Mouse (Mus musculus): ENCODE data around the gene Ankrd23. TPM values are rescaled to one million over a fixed set of nuclear protein-coding genes. Genes with fewer than 3 reads are reported as not detected.

Gene Ankrd23
- polyA plus RNA-seq, 1 experiment, result 56.2 TPM

GRCm38 (mm10) chr1:36579974-36580383 lies 43.3 kb upstream of the Ankrd23 start:
- Histone ChIP-seq H3K27me3 (ENCODE audit: control insufficient read depth, insufficient read depth, low read length) (no peaks in the 10 kb centered on the region), H3K4me3 (ENCODE audit: control insufficient read depth, insufficient read depth, low read length) (no peak overlapping the region), H3K4me1 (replicated peaks; ENCODE audit: control insufficient read depth, insufficient read depth, low read length) (peaks cover 17% of the 10 kb centered on the region), H3K27ac (ENCODE audit: control insufficient read depth, insufficient read depth, low read length) (no peak overlapping the region), H3K36me3 (ENCODE audit: control insufficient read depth, insufficient read depth, low read length) (no peaks in the 10 kb centered on the region)
- TF ChIP-seq CTCF (IDR thresholded peaks at IDR 0.05; ENCODE audit: borderline replicate concordance, control insufficient read depth, extremely low read depth, insufficient read depth, low read length, poor library complexity) (no peak), POLR2A (IDR thresholded peaks at IDR 0.05; ENCODE audit: control insufficient read depth, extremely low read depth, insufficient read depth, low read length, poor library complexity) (no peak)
- peak; percentile 74 for DNase-seq
- 26% methylated on average over 6 of the region's 6 CpGs for WGBS

DNA sequence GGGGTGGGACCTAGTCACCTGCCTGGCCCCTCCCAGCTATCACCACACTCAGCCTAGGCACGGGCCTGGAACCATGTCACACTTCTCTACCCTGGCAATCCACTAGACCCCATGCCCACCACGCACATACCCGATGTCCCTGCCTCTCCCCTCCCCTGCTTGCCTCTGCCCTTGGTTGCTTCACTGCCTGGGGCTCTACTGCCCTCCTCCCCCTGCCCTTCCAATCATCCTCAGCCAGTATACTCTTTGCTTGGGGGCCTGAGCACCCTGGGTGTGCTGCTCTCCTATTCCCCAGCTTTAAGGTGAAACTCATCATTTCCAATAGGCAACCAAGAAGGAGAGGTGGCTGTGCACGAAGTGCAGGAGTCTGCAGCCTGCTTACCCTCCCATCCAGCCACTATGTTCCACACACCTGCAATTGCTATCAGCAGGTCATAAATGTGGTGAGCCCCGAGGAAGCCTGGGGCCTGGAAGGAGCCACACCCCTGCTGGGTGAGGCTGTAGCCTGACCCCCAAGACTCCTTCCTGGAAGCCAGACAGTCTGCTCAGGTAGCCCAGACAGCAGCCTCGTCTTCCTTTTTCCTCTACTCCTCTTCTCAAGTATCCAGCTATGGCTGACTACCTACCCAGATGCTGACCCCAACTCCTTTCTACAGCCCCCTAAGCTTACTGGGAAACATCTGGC lies 40.5 kb upstream of the Ankrd23 start:
- H3K4me3 ChIP-seq (ENCODE audit: control insufficient read depth, insufficient read depth, low read length), result no peak overlapping the region
- WGBS, result 80% methylated on average over 6 of the region's 6 CpGs
- no peaks in the 10 kb centered on the region for H3K27me3 ChIP-seq (ENCODE audit: control insufficient read depth, insufficient read depth, low read length)
- no peaks in the 10 kb centered on the region for H3K36me3 ChIP-seq (ENCODE audit: control insufficient read depth, insufficient read depth, low read length)
- peaks cover 24% of the 10 kb centered on the region for H3K4me1 ChIP-seq (replicated peaks; ENCODE audit: control insufficient read depth, insufficient read depth, low read length)
- DNase-seq, result no peak
- TF ChIP-seq POLR2A (IDR thresholded peaks at IDR 0.05; ENCODE audit: control insufficient read depth, extremely low read depth, insufficient read depth, low read length, poor library complexity) (no peak), CTCF (IDR thresholded peaks at IDR 0.05; ENCODE audit: borderline replicate concordance, control insufficient read depth, extremely low read depth, insufficient read depth, low read length, poor library complexity) (no peak)
- no peak overlapping the region for H3K27ac ChIP-seq (ENCODE audit: control insufficient read depth, insufficient read depth, low read length)

GRCm38 (mm10) chr1:36575347-36575746 lies 38.7 kb upstream of the Ankrd23 start:
- no peak for TF ChIP-seq CTCF (IDR thresholded peaks at IDR 0.05; ENCODE audit: borderline replicate concordance, control insufficient read depth, extremely low read depth, insufficient read depth, low read length, poor library complexity)
- TF ChIP-seq POLR2A (IDR thresholded peaks at IDR 0.05; ENCODE audit: control insufficient read depth, extremely low read depth, insufficient read depth, low read length, poor library complexity), result no peak
- 93% methylated on average over 6 of the region's 6 CpGs for WGBS
- H3K36me3 ChIP-seq (ENCODE audit: control insufficient read depth, insufficient read depth, low read length), result no peaks in the 10 kb centered on the region
- H3K4me1 ChIP-seq (replicated peaks; ENCODE audit: control insufficient read depth, insufficient read depth, low read length), result peaks cover 16% of the 10 kb centered on the region
- no peak overlapping the region for H3K4me3 ChIP-seq (ENCODE audit: control insufficient read depth, insufficient read depth, low read length)
- H3K27ac ChIP-seq (ENCODE audit: control insufficient read depth, insufficient read depth, low read length), result no peak overlapping the region
- H3K27me3 ChIP-seq (ENCODE audit: control insufficient read depth, insufficient read depth, low read length), result no peaks in the 10 kb centered on the region
- no peak for DNase-seq

DNA sequence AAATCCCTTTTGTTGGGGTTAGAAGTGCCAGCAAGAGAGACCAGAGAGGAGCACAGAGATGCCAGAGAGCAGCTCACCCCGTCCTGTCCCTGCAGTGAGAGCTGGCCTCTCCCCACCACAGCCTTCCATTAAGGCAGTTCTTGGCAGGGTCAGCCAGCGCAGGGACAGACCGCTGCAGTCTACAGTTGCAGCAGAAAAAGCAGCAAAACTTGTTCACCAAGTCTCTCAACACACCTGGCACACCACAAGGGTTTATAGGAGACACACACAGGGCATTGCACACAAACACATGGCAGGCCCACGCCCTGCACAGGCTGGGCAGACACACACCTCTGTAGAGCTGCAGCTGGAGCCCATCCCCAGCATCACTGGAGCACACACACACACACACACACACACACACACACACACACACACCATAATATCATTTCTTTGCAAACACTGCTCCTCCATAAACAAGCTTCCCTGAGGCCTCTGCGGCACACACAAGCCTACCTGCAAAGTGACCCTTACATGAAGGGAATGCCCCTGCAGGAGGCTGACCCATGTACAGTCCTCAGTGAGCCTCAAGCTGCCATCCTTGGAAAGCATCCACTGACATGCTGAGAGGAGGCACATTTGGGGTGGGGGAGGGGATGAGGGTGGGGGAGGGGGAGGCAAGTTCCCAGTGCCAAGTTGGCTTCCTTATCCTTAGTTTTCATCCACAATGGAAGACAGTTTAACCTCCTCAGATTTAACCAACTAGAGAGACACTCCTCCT lies 37.7 kb upstream of the Ankrd23 start:
- no peaks in the 10 kb centered on the region for H3K36me3 ChIP-seq (ENCODE audit: control insufficient read depth, insufficient read depth, low read length)
- TF ChIP-seq POLR2A (IDR thresholded peaks at IDR 0.05; ENCODE audit: control insufficient read depth, extremely low read depth, insufficient read depth, low read length, poor library complexity) (no peak), CTCF (IDR thresholded peaks at IDR 0.05; ENCODE audit: borderline replicate concordance, control insufficient read depth, extremely low read depth, insufficient read depth, low read length, poor library complexity) (no peak)
- H3K4me3 ChIP-seq (ENCODE audit: control insufficient read depth, insufficient read depth, low read length), result no peak overlapping the region
- no peaks in the 10 kb centered on the region for H3K27me3 ChIP-seq (ENCODE audit: control insufficient read depth, insufficient read depth, low read length)
- peaks cover 9% of the 10 kb centered on the region; the same call in 1 of the 2 replicates for H3K4me1 ChIP-seq (replicated peaks; ENCODE audit: control insufficient read depth, insufficient read depth, low read length)
- DNase-seq, result no peak
- WGBS, result 93% methylated on average over 5 of the region's 5 CpGs
- H3K27ac ChIP-seq (ENCODE audit: control insufficient read depth, insufficient read depth, low read length), result no peak overlapping the region

DNA sequence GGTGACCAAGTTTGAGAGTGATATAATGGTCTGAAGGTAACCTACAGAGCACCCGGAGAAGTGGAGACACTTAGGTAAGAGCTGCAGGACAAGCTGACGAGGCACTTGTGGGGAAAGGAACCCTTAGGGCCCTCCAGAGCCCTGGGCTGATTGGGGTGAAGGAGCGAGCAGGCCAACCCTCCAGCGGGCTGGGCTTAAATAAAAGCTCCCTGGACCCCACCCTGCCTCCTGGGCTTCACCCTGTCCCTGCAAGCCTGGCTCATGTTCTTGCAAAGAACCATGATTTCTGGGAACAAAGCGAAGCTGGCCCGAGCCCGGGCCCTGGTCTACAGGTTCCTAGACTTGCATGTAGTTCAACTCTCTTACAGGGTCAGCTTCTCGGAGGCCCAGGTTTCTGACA lies 36.8 kb upstream of the Ankrd23 start:
- no peak for DNase-seq
- no peaks in the 10 kb centered on the region for H3K27me3 ChIP-seq (ENCODE audit: control insufficient read depth, insufficient read depth, low read length)
- no peak overlapping the region for H3K4me3 ChIP-seq (ENCODE audit: control insufficient read depth, insufficient read depth, low read length)
- H3K36me3 ChIP-seq (ENCODE audit: control insufficient read depth, insufficient read depth, low read length), result no peaks in the 10 kb centered on the region
- WGBS, result 93% methylated on average over 8 of the region's 8 CpGs
- peaks cover 9% of the 10 kb centered on the region; the same call in 1 of the 2 replicates for H3K4me1 ChIP-seq (replicated peaks; ENCODE audit: control insufficient read depth, insufficient read depth, low read length)
- TF ChIP-seq POLR2A (IDR thresholded peaks at IDR 0.05; ENCODE audit: control insufficient read depth, extremely low read depth, insufficient read depth, low read length, poor library complexity) (no peak), CTCF (IDR thresholded peaks at IDR 0.05; ENCODE audit: borderline replicate concordance, control insufficient read depth, extremely low read depth, insufficient read depth, low read length, poor library complexity) (no peak)
- no peak overlapping the region for H3K27ac ChIP-seq (ENCODE audit: control insufficient read depth, insufficient read depth, low read length)

- Histone ChIP-seq H3K4me3 (ENCODE audit: control insufficient read depth, insufficient read depth, low read length) (no peak overlapping the region), H3K36me3 (ENCODE audit: control insufficient read depth, insufficient read depth, low read length) (no peaks in the 10 kb centered on the region), H3K27ac (ENCODE audit: control insufficient read depth, insufficient read depth, low read length) (no peak overlapping the region), H3K4me1 (replicated peaks; ENCODE audit: control insufficient read depth, insufficient read depth, low read length) (peaks cover 9% of the 10 kb centered on the region; the same call in 1 of the 2 replicates), H3K27me3 (ENCODE audit: control insufficient read depth, insufficient read depth, low read length) (no peaks in the 10 kb centered on the region)
- TF ChIP-seq CTCF (IDR thresholded peaks at IDR 0.05; ENCODE audit: borderline replicate concordance, control insufficient read depth, extremely low read depth, insufficient read depth, low read length, poor library complexity) (no peak), POLR2A (IDR thresholded peaks at IDR 0.05; ENCODE audit: control insufficient read depth, extremely low read depth, insufficient read depth, low read length, poor library complexity) (no peak)
- 83% methylated on average over 1 of the region's 1 CpGs for WGBS
- DNase-seq, result no peak
Measured at GRCm38 (mm10) chr1:36572709-36573108, 36.0 kb upstream of the Ankrd23 start.

Measured in thymus, adult 2 months (tissue).